Mouse (Mus musculus) 3134 (cell line): ENCODE measurements around the gene Bag1.

Experiments
- DNase-seq: peaks from one replicate; pipeline ENCODE4 v3.0.0-alpha.2; 2011; ENCODE audit warnings: low spot score; ENCODE audit not compliant: insufficient read length; ENCODE audit errors: extremely low read depth

Bag1 gene

DNA sequence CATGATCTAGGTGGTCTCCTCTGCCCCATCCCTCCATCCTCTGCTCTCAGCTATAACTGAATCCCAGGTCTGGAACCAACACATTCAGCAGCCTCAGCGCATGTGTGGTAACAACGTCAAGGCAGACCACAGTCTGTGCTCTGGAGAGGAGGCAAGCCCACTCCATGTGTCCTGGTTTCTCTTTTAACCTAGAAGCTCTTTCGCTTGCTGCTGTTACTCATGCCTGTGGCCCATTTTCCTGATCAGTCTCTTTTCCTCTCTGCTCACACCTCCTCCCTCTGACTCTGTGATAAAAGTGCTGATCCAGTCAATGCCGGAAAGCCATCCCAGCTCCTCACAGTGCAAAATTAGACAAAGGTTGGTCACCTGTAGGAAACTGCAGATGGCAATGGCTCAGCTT is 58.1 kb downstream of the Bag1 start:
- no peak for DNase-seq

DNA sequence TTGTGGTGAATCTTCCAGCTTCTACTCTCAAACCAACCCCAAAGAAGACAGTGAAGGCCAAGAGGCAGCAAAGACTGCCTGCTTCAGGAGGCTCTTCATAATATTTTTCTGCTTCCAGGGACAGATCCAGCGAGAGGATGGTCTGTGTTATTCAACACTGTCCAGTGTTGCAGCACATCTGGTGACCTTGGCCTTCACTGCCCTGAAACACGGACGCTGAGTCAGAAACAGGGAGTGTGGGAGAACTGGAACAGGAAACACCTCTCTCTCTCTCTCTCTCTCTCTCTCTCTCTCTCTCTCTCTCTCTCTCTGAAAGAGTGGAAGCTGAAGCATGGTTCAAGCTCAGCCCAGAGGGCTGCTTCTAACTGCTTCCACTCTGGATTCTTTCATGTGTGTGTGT is 58.8 kb downstream of the Bag1 start:
- DNase-seq: peak; percentile 40

DNA sequence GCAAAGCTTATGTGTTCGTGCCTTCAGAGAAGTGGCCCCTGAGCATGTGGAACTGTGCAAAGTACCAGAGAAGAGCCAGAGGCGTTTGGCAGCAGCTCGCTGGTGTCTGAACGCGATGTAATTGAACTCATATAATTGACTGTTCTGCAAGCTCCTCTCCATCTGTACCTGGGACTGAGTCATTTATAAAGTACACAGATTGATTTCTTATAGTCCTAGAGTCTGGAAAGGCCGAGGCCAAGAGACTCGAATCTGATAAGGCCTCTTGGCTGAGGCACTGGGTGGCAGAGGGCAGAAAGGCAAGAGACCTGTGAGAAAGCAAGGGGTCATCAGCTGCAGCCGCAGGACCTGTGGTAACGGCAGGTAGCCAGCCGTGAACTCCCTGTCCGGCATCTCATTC is 59.3 kb downstream of the Bag1 start:
- DNase-seq: no peak
